Mouse (Mus musculus) gastrocnemius, postnatal 4 days (tissue): ENCODE data around the gene Zfp462. TPM values are rescaled to one million over a fixed set of nuclear protein-coding genes. Genes with fewer than 3 reads are reported as not detected.
A peak's percentile ranks its signal among the peaks of the same experiment; 100 is the strongest.
"Not testable (repeated sequence)": the region's sequence is repeated elsewhere in the genome, so short reads cannot be mapped to it uniquely, and the experiment has no call there.

Source experiments
- DNase-seq, 2 experiments: peaks; one replicate each; pipeline ENCODE4 v3.0.0; 2021 to 2022; ENCODE audit warnings: low spot score in 2 of 2, mixed read lengths in 2 of 2
- total RNA-seq, 2 experiments: library from RNA; stranded (reverse); gene quantifications; 2 replicates each; pipeline ENCODE4 v1.2.3; 2021

The Zfp462 gene
- total RNA-seq, 2 experiments from 2014 or later: 44.3 to 46.1 TPM

GRCm38 (mm10) chr4:54993001-54993400 is 48.2 kb downstream of the Zfp462 start:
- DNase-seq: not testable (repeated sequence)

GRCm38 (mm10) chr4:54995258-54995657 is 50.4 kb downstream of the Zfp462 start:
- DNase-seq: no peak

GRCm38 (mm10) chr4:54996064-54996463 is 51.2 kb downstream of the Zfp462 start:
- no peak for DNase-seq

GRCm38 (mm10) chr4:54998146-54998841 is 53.4 kb downstream of the Zfp462 start:
- no peak for DNase-seq

GRCm38 (mm10) chr4:54999556-54999955 is 54.7 kb downstream of the Zfp462 start:
- no peak for DNase-seq

GRCm38 (mm10) chr4:55001386-55001785 is 56.5 kb downstream of the Zfp462 start:
- no peak for DNase-seq

GRCm38 (mm10) chr4:55003128-55003527 is 58.3 kb downstream of the Zfp462 start:
- no peak for DNase-seq

GRCm38 (mm10) chr4:55005066-55005465 is 60.2 kb downstream of the Zfp462 start:
- no peak for DNase-seq

- DNase-seq: no peak
These were observed 60.7 kb downstream of the Zfp462 start for GRCm38 (mm10) chr4:55005521-55005969.

- DNase-seq: no peak
These were observed 61.2 kb downstream of the Zfp462 start for GRCm38 (mm10) chr4:55006024-55006423.

GRCm38 (mm10) chr4:55008616-55009015 is 63.8 kb downstream of the Zfp462 start:
- no peak for DNase-seq

GRCm38 (mm10) chr4:55011391-55011790 is 66.5 kb downstream of the Zfp462 start:
- DNase-seq: no peak

- no peak for DNase-seq
These were observed 68.9 kb downstream of the Zfp462 start for GRCm38 (mm10) chr4:55013563-55014248.

- DNase-seq: no peak
These were observed 70.0 kb downstream of the Zfp462 start for GRCm38 (mm10) chr4:55014731-55015463.

GRCm38 (mm10) chr4:55015517-55015916 is 70.7 kb downstream of the Zfp462 start:
- no peak for DNase-seq

- DNase-seq: peak in 1 of 2 experiments; percentile 61
These were observed 81.3 kb downstream of the Zfp462 start for GRCm38 (mm10) chr4:55026109-55026646.

GRCm38 (mm10) chr4:55030401-55030800 is 85.6 kb downstream of the Zfp462 start:
- DNase-seq: no peak

- DNase-seq: no peak
These were observed 87.6 kb downstream of the Zfp462 start for GRCm38 (mm10) chr4:55032317-55032930.

- no peak for DNase-seq
These were observed 88.6 kb downstream of the Zfp462 start for GRCm38 (mm10) chr4:55033452-55033851.

GRCm38 (mm10) chr4:55038139-55038538 is 93.3 kb downstream of the Zfp462 start:
- DNase-seq: no peak
